Mouse (Mus musculus): ENCODE data around the gene Map9.

The Map9 gene

DNA sequence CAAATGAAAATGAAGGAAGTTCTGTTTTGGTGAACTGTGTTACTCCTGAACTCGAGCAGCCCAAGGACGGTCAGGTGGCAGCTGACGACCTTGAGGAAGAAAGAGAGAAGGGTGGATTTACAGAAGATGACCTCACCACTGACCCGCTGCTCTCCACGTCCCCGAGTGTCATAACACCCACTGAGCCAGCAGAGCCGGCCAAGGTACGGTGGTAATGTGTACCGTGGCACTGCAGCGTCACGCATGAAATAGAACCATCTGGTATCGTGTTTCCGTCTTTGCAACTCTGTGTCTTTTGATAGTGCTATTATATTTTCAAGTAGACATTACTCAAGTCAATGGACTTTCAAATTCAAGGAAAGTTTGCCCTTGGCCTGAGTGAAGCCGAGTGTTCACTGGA is 19.1 kb downstream of the Map9 start:
- no peak for TF ChIP-seq GATA4 (IDR thresholded peaks at IDR 0.05; ENCODE audit: insufficient replicate concordance, low read length)

DNA sequence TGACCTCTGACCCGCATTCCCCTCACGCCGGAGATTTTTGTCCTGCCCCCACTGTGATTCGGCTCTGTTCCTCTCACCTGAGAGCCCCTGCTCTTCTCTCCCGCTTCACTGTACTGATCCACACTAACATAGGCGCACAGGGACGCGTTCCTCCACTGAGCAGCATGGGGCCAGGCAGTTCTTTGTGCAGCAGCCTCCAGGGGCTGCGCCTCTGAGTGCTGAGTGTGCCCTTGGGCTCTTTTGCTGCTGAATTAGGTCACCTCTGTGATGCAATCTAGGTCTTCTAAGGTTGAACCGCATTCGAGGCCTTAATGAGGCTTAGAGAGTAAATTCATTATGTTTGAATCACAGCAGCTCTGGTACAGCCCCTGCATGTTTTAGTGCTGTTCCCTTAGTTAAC is 24.5 kb downstream of the Map9 start:
- TF ChIP-seq GATA4 (IDR thresholded peaks at IDR 0.05; ENCODE audit: insufficient replicate concordance, low read length): no peak

DNA sequence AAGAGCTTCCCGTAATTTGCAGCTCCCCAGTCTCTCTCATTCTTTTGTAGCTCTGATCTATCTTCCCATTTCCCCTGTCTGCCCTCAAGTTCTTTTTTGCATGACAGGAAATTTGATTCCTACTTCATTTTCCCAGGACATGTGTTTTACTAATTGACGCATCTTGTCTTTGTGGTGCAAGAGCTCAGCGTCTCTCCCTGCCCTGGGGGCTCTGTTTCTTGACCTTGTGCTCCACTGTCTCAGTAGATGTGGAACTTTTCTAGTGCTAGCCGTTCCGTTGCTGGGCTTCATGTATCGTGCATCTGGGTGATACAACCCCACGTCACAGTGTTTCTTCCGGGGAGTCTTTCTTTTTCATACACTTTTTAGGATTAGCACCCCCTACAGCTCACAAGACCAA is 27.2 kb downstream of the Map9 start:
- TF ChIP-seq GATA4 (IDR thresholded peaks at IDR 0.05; ENCODE audit: insufficient replicate concordance, low read length): no peak

DNA sequence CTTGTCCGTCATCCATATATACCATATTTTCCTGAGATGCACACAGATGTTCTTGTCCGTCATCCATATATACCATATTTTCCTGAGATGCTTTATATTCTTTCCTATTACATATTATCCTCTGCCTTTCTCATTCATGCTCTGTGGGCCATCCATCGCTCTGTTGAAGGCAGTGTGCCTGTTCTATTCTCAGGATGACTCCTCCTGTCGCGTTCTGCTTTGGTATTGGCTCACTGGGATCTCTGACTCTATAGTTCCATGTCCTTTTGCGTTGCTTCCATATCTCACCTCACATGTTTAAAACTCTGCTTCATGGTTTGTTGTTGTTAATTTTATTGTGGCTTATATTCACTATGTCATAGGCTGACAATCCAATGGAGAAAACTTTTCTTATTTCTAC is 48.0 kb downstream of the Map9 start:
- TF ChIP-seq GATA4 (IDR thresholded peaks at IDR 0.05; ENCODE audit: insufficient replicate concordance, low read length): no peak

DNA sequence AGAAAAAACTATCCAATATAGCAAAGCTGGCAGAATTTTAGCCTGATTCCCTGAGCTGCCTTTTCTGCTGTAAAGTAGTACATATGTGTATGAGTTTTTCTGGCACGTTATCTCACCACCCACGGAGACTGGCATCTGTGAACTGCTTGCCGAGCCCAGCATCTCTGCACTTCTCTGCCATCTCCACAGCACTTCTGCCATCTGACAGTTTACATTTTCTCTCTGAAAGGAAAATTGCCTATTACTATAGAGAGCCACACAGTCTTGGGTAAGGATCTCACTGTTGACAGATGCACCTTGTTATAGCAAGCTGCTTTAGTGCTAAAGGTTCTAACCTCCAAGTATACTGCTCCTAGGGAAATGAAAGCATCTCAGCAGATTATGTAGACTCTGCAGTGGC is 48.5 kb downstream of the Map9 start:
- no peak for TF ChIP-seq GATA4 (IDR thresholded peaks at IDR 0.05; ENCODE audit: insufficient replicate concordance, low read length)

DNA sequence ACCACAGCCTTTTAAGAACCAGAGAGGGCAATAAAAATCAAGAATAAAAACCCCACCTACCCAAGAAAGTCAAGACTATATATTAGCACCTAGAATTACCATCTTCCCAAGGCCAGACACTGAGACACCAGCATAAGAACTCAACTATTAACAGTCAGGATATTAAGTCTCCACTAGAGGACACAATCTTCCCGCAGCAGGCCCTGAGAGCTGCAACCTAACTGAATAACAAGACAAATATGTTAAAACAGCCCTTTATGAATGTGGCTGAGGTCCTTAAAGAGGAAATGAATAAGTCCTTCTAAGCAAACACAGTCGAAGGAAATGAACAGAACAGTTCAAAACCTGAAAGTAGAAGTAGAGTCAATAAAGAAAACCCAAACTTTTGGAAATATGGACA is 49.6 kb downstream of the Map9 start:
- no peak for TF ChIP-seq GATA4 (IDR thresholded peaks at IDR 0.05; ENCODE audit: insufficient replicate concordance, low read length)

DNA sequence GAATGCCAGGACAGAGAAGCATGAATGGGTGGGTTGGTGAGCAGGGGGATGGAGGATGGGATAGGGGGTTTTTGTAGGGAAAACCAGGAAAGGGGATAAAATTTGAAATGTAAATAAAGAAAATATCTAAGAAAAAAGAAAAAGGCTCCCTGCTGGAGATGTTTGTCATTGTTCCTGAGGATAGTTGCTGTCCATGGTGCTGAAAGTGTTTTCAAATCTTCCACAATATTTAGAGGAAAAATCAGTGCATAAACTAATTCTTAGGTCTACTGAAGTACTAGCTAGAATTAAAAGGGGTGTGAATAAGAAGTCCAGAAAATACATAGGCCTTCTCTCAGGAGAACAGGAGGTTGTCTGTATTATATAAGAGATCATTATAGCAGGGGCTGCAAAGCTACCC is 54.6 kb downstream of the Map9 start:
- no peak for TF ChIP-seq GATA4 (IDR thresholded peaks at IDR 0.05; ENCODE audit: insufficient replicate concordance, low read length)

DNA sequence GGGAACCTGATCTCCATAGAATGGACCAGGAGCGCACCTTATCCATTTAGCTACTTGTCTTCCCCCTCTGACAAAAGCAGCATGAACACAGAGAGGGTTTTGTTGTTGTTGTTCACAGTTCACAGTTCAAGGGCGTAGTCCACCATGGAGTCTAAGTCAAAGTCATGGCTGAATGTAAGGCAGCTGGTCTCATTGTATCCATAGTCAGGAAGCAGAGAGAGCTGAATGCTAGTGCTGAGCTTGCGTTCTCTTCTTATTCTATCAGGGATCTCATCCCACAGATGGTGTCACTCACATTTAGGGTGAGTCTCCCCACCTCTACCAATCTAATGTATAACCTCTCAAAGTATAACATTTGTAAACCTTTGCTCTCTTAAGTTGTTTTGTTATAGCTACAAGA is 60.1 kb downstream of the Map9 start:
- no peak for TF ChIP-seq GATA4 (IDR thresholded peaks at IDR 0.05; ENCODE audit: insufficient replicate concordance, low read length)

DNA sequence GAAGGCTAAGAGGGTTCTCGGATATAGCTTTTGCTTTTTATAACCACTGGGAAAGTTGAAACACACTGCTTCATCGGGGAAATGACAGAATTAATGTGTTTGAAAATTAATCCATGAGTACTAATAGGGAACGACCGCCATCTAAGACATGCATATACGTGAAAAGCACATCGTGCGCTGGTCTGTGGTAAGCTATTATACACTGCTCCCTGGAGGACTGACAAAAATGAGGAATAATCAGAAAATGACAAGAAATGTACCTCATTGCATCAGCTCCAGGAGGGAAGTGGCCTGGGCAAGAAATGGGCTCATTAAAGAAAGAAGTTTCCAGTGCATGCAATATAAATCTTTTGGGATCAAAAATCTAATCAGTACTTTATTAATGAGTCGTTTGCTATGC is 77.5 kb downstream of the Map9 start:
- no peak for TF ChIP-seq GATA4 (IDR thresholded peaks at IDR 0.05; ENCODE audit: insufficient replicate concordance, low read length)

DNA sequence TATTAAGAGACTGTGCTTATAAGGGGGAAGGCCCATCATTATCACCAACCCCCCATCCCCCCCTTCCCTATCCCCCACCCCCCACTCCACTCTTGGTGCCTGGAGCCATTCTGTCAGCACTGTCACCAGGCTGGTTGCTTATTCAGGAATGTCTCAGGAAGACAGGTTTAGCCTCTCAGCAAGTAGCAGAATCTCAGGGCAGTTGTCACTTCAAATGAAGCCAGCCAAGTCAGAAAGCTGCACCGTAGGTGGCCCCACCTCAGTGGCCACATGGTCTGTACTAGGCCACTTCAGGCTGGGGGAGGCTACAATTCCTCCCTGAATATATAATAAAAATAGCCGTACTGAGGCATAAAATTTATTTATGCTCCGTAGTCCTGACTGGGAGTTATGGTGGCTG is 83.1 kb downstream of the Map9 start:
- no peak for TF ChIP-seq GATA4 (IDR thresholded peaks at IDR 0.05; ENCODE audit: insufficient replicate concordance, low read length)

Data from liver, adult (tissue).